Mouse (Mus musculus) neural tube, embryonic 11.5 days (tissue): Measurements from ENCODE around the gene Pdlim4. TPM values are rescaled to one million over a fixed set of nuclear protein-coding genes. Genes with fewer than 3 reads are reported as not detected.

Experiments
- ATAC-seq: fragments of 200-750 bp; cut with Nextera tagmentation; 2 replicates; pipeline ENCODE4 v1.8.0; 2017; ENCODE audit warnings: moderate number of reproducible peaks, mild to moderate bottlenecking, moderate TSS enrichment, moderate library complexity; ENCODE audit not compliant: insufficient read depth, low FRiP score, low TSS enrichment
- DNase-seq: peaks from one replicate; pipeline ENCODE4 v3.0.0-alpha.2; 2015; ENCODE audit warnings: low spot score
- H3K27ac ChIP-seq: fragments of 300-500 bp; sonication (generic); 2 replicates; pipeline ENCODE4 v1.5.1; 2014; ENCODE audit warnings: low read depth, mild to moderate bottlenecking, low read length
- H3K27me3 ChIP-seq: fragments of 300-500 bp; sonication (generic); 2 replicates; pipeline ENCODE4 v1.6.1; 2014; ENCODE audit warnings: mild to moderate bottlenecking, low read length, mixed read lengths; ENCODE audit not compliant: control insufficient read depth, insufficient read depth
- H3K36me3 ChIP-seq: fragments of 300-500 bp; sonication (generic); 2 replicates; pipeline ENCODE4 v1.6.1; 2014; ENCODE audit warnings: mild to moderate bottlenecking, low read length, moderate library complexity, mixed read lengths; ENCODE audit not compliant: control insufficient read depth, insufficient read depth
- H3K4me1 ChIP-seq: fragments of 300-500 bp; sonication (generic); 2 replicates; pipeline ENCODE4 v1.6.1; 2014; ENCODE audit warnings: low read length, mixed read lengths; ENCODE audit not compliant: control insufficient read depth, insufficient read depth
- H3K4me2 ChIP-seq: fragments of 300-500 bp; sonication (generic); 2 replicates; pipeline ENCODE4 v1.6.1; 2014; ENCODE audit warnings: low read depth, mild to moderate bottlenecking, moderate library complexity
- H3K4me3 ChIP-seq: fragments of 300-500 bp; sonication (generic); 2 replicates; pipeline ENCODE4 v1.5.1; 2014; ENCODE audit warnings: low read depth, low read length
- H3K9ac ChIP-seq: fragments of 300-500 bp; sonication (generic); 2 replicates; pipeline ENCODE4 v1.6.1; 2014; ENCODE audit warnings: mild to moderate bottlenecking, low read length
- H3K9me3 ChIP-seq: fragments of 300-500 bp; sonication (generic); 2 replicates; pipeline ENCODE4 v1.6.1; 2016; ENCODE audit warnings: low read length; ENCODE audit not compliant: control insufficient read depth
- WGBS: fragments of 180-500 bp; shearing (Covaris S2); extraction: QIAGEN DNeasy Blood & Tissue Kit; methylation state at CpG from one replicate; pipeline ENCODE4 v1.1.7; 2014; 5-methylcytosine and 5-hydroxymethylcytosine counted together
- polyA plus RNA-seq: library from polyadenylated mRNA; unstranded; fragments of >200 nt; fragmentation: Nextera tagmentation; extraction: Ambion mirVana; gene quantifications from 2 replicates; pipeline ENCODE4 v1.2.1, GENCODE M21; 2014

Pdlim4 gene
- polyA plus RNA-seq, result 59.7 and 65.1 TPM in 2 replicates

GRCm38 (mm10) chr11:54068520-54069371 is at the start of gene Pdlim4:
Gene Pdlim4 (minus strand): TSS chr11:54069014.
- 2% methylated on average over 40 of the region's 61 CpGs for WGBS
- Histone ChIP-seq H3K9ac (peak within 1 kb of the TSS; percentile 65), H3K4me2 (peak within 1 kb of the TSS; percentile 88), H3K27me3 (no peaks in the 10 kb centered on the region), H3K9me3 (no peaks in the 10 kb centered on the region; the same call in 1 of the 2 replicates), H3K27ac (0 out of 2 replicates have a peak within 1 kb of the TSS, but pooled peaks have one; percentile 34), H3K36me3 (no peaks in the 10 kb centered on the region), H3K4me1 (peaks cover 7% of the 10 kb centered on the region; the same call in 1 of the 2 replicates), H3K4me3 (peak within 1 kb of the TSS; percentile 56)
- DNase-seq (peak; percentile 80), ATAC-seq (peak; percentile 65)

- 91% methylated on average over 10 of the region's 10 CpGs for WGBS
- no peaks in the 10 kb centered on the region for H3K27me3 ChIP-seq
- ATAC-seq (no peak), DNase-seq (no peak)
- no peak overlapping the region for H3K27ac ChIP-seq
- H3K9ac ChIP-seq, result no peak overlapping the region
- no peaks in the 10 kb centered on the region for H3K9me3 ChIP-seq
- peaks cover 13% of the 10 kb centered on the region for H3K4me1 ChIP-seq
- H3K4me3 ChIP-seq, result no peak overlapping the region
- H3K4me2 ChIP-seq, result no peak overlapping the region
- no peaks in the 10 kb centered on the region for H3K36me3 ChIP-seq
Measured at GRCm38 (mm10) chr11:54117096-54117495, 48.3 kb upstream of the Pdlim4 start.

GRCm38 (mm10) chr11:54116406-54116805 is 47.6 kb upstream of the Pdlim4 start:
- 87% methylated on average over 4 of the region's 4 CpGs for WGBS
- DNase-seq, result no peak
- H3K4me2 ChIP-seq, result no peak overlapping the region
- H3K9me3 ChIP-seq, result no peaks in the 10 kb centered on the region
- ATAC-seq, result no peak
- H3K9ac ChIP-seq, result no peak overlapping the region
- H3K27ac ChIP-seq, result no peak overlapping the region
- no peak overlapping the region for H3K4me3 ChIP-seq
- H3K36me3 ChIP-seq, result no peaks in the 10 kb centered on the region
- H3K27me3 ChIP-seq, result no peaks in the 10 kb centered on the region
- peaks cover 13% of the 10 kb centered on the region for H3K4me1 ChIP-seq

- no peak for ATAC-seq
- H3K4me1 ChIP-seq, result peaks cover 13% of the 10 kb centered on the region
- H3K9ac ChIP-seq, result no peak overlapping the region
- no peak overlapping the region for H3K4me3 ChIP-seq
- H3K4me2 ChIP-seq, result no peak overlapping the region
- H3K27me3 ChIP-seq, result no peaks in the 10 kb centered on the region
- WGBS, result 59% methylated on average over 3 of the region's 3 CpGs
- no peaks in the 10 kb centered on the region for H3K9me3 ChIP-seq
- H3K36me3 ChIP-seq, result no peaks in the 10 kb centered on the region
- no peak overlapping the region for H3K27ac ChIP-seq
- no peak for DNase-seq
Measured at GRCm38 (mm10) chr11:54115911-54116310, 47.1 kb upstream of the Pdlim4 start.

- 90% methylated on average over 8 of the region's 8 CpGs for WGBS
- H3K4me2 ChIP-seq, result no peak overlapping the region
- no peaks in the 10 kb centered on the region for H3K9me3 ChIP-seq
- no peaks in the 10 kb centered on the region for H3K27me3 ChIP-seq
- ATAC-seq (no peak), DNase-seq (no peak)
- no peak overlapping the region for H3K4me3 ChIP-seq
- no peaks in the 10 kb centered on the region for H3K36me3 ChIP-seq
- no peak overlapping the region for H3K9ac ChIP-seq
- no peak overlapping the region for H3K27ac ChIP-seq
- peaks cover 13% of the 10 kb centered on the region for H3K4me1 ChIP-seq
Measured at GRCm38 (mm10) chr11:54115301-54115700, 46.5 kb upstream of the Pdlim4 start.

GRCm38 (mm10) chr11:54114746-54115145 is 45.9 kb upstream of the Pdlim4 start:
- 98% methylated on average over 3 of the region's 3 CpGs for WGBS
- ATAC-seq (no peak), DNase-seq (no peak)
- Histone ChIP-seq H3K27ac (no peak overlapping the region), H3K4me1 (peaks cover 13% of the 10 kb centered on the region), H3K27me3 (no peaks in the 10 kb centered on the region), H3K9me3 (no peaks in the 10 kb centered on the region), H3K9ac (no peak overlapping the region), H3K4me3 (no peak overlapping the region), H3K4me2 (no peak overlapping the region), H3K36me3 (no peaks in the 10 kb centered on the region)

- no peak for DNase-seq
- Histone ChIP-seq H3K27ac (peak overlapping the region; percentile 63), H3K4me3 (no peak overlapping the region), H3K4me2 (peak overlapping the region; percentile 15), H3K36me3 (no peaks in the 10 kb centered on the region), H3K9me3 (no peaks in the 10 kb centered on the region), H3K27me3 (no peaks in the 10 kb centered on the region), H3K9ac (peak overlapping the region; percentile 44), H3K4me1 (peaks cover 13% of the 10 kb centered on the region)
- ATAC-seq, result peak; percentile 18; the same call in 1 of the 2 replicates
- WGBS, result 57% methylated on average over 4 of the region's 4 CpGs
Measured at GRCm38 (mm10) chr11:54113352-54113751, 44.5 kb upstream of the Pdlim4 start.

- WGBS, result under 1% methylated on average over 10 of the region's 10 CpGs
- H3K9me3 ChIP-seq, result no peaks in the 10 kb centered on the region
- no peaks in the 10 kb centered on the region for H3K27me3 ChIP-seq
- H3K4me3 ChIP-seq, result no peak overlapping the region
- no peaks in the 10 kb centered on the region for H3K36me3 ChIP-seq
- H3K4me1 ChIP-seq, result peaks cover 13% of the 10 kb centered on the region
- ATAC-seq (peak; percentile 98), DNase-seq (peak; percentile 90)
- H3K9ac ChIP-seq, result peak overlapping the region; percentile 44
- peak overlapping the region; percentile 63 for H3K27ac ChIP-seq
- H3K4me2 ChIP-seq, result peak overlapping the region; percentile 15
Measured at GRCm38 (mm10) chr11:54112920-54113319, 44.1 kb upstream of the Pdlim4 start.
